Mouse (Mus musculus) heart, adult 2 months (tissue): ENCODE data around the gene Rtel1. TPM values are rescaled to one million over a fixed set of nuclear protein-coding genes. Genes with fewer than 3 reads are reported as not detected.

Source experiments
- DNase-seq, 2 experiments: peaks; one replicate each; pipeline ENCODE4 v3.0.0; 2021
- H3K27ac ChIP-seq: fragments of 200-600 bp; 2 replicates; pipeline ENCODE4 v1.8.1; 2022
- H3K27me3 ChIP-seq: fragments of 200-500 bp; 2 replicates; pipeline ENCODE4 v1.6.1; 2012; ENCODE audit warnings: mild to moderate bottlenecking, low read length, inconsistent platforms, mixed read lengths; ENCODE audit not compliant: control insufficient read depth, insufficient read depth
- H3K36me3 ChIP-seq: fragments of 200-500 bp; 2 replicates; pipeline ENCODE4 v1.6.1; 2012; ENCODE audit warnings: low read length, inconsistent platforms; ENCODE audit not compliant: control insufficient read depth, insufficient read depth
- H3K4me1 ChIP-seq: fragments of 200-500 bp; 2 replicates; pipeline ENCODE4 v1.6.1; 2011; ENCODE audit warnings: low read length; ENCODE audit not compliant: control insufficient read depth, insufficient read depth
- H3K4me3 ChIP-seq: fragments of 200-600 bp; 2 replicates; pipeline ENCODE4 v1.8.1; 2022
- H3K79me2 ChIP-seq: fragments of 200-500 bp; replicated peaks from 2 replicates; pipeline ENCODE4 v1.6.1; 2012; ENCODE audit warnings: mild to moderate bottlenecking, inconsistent platforms, low read length, moderate library complexity, mixed read lengths; ENCODE audit not compliant: control insufficient read depth, insufficient read depth
- H3K9ac ChIP-seq: fragments of 200-500 bp; 2 replicates; pipeline ENCODE4 v1.6.1; 2012; ENCODE audit warnings: low read depth, mild to moderate bottlenecking, control low read depth, inconsistent platforms, low read length, mixed read lengths
- CTCF ChIP-seq: fragments of 200-600 bp; IDR thresholded peaks from 2 replicates; pipeline ENCODE4 v1.8.1; 2022; ENCODE audit warnings: antibody characterized with exemption, mild to moderate bottlenecking, moderate library complexity
- EP300 ChIP-seq: fragments of 200-500 bp; IDR thresholded peaks from 2 replicates; pipeline ENCODE4 v1.6.1; 2011; ENCODE audit warnings: low read depth, low read length, control low read depth; ENCODE audit not compliant: insufficient read depth
- POLR2A ChIP-seq: fragments of 200-500 bp; IDR thresholded peaks from 2 replicates; pipeline ENCODE4 v1.6.1; 2011; ENCODE audit warnings: mild to moderate bottlenecking, low read depth, low read length, control low read depth; ENCODE audit not compliant: insufficient read depth
- WGBS: fragments of 180-500 bp; shearing (Covaris S2); methylation state at CpG from one replicate; pipeline ENCODE4 v1.1.7; 2018; 5-methylcytosine and 5-hydroxymethylcytosine counted together
- intact Hi-C: fragments of 180-260 bp; cut with DNase I; formaldehyde crosslinking; loops from one replicate; pipeline ENCODE4 v1.15.1; 2025
- polyA plus RNA-seq: library from polyadenylated mRNA; depleted of rRNA; stranded (reverse); fragments of >200 nt; gene quantifications from 2 replicates; pipeline ENCODE4 v1.2.3, GENCODE M21; 2012
- total RNA-seq, 2 experiments: library from RNA; stranded (reverse); gene quantifications; 2 replicates each; pipeline ENCODE4 v1.2.3; 2021

Rtel1 gene
- total and polyA plus RNA-seq, 3 experiments, result 8.3 to 21.9 (median 10.6) TPM

- Histone ChIP-seq H3K36me3 (no peaks in the 10 kb centered on the region; the same call in 1 of the 2 replicates), H3K79me2 (no peaks in the 10 kb centered on the region), H3K4me3 (no peak overlapping the region), H3K27me3 (no peaks in the 10 kb centered on the region), H3K9ac (no peak overlapping the region), H3K27ac (no peak overlapping the region), H3K4me1 (no peaks in the 10 kb centered on the region)
- intact Hi-C loops, result no loop called here
- TF ChIP-seq POLR2A (no peak), EP300 (no peak), CTCF (no peak)
- no peak for DNase-seq
Measured at GRCm38 (mm10) chr2:181332542-181332941, 13.0 kb downstream of the Rtel1 start.

DNA sequence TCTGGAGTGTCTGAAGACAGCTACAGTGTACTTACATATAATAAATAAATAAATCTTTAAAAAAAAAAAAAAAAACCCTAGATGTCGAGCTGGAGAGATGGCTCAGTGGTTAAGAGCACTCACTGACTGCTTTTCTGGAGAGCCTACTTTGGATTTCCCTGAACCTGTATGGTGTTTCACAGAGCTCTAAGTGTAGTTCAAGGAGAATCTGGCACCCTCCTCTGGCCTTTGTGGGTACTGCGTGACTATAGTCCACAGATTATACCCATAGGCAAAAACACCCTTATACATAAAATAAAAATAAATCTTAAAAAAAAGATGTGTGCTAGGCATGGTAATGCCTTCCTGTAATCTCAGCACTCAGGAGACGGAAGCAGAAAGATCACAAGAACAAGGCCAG, 14.5 kb downstream of the Rtel1 start:
- WGBS, result 61% methylated on average over 3 of the region's 3 CpGs
- Histone ChIP-seq H3K4me1 (no peaks in the 10 kb centered on the region), H3K4me3 (no peak overlapping the region), H3K36me3 (no peaks in the 10 kb centered on the region; the same call in 1 of the 2 replicates), H3K27me3 (no peaks in the 10 kb centered on the region), H3K79me2 (no peaks in the 10 kb centered on the region), H3K9ac (no peak overlapping the region), H3K27ac (no peak overlapping the region)
- peak; percentile 56 to 82 for DNase-seq
- TF ChIP-seq CTCF (peak; percentile 85), EP300 (no peak)
- intact Hi-C loops, result loop anchor here (1.0 kb wide), 1 partner anchor 148 kb away; no protein-coding TSS in a partner anchor

- Histone ChIP-seq H3K27me3 (no peaks in the 10 kb centered on the region), H3K4me3 (no peak overlapping the region), H3K27ac (no peak overlapping the region), H3K79me2 (no peaks in the 10 kb centered on the region), H3K36me3 (no peaks in the 10 kb centered on the region), H3K4me1 (peaks cover 4% of the 10 kb centered on the region), H3K9ac (no peak overlapping the region)
- WGBS, result 93% methylated on average over 4 of the region's 4 CpGs
- TF ChIP-seq EP300, result no peak
- TF ChIP-seq POLR2A, result no peak
- TF ChIP-seq CTCF, result no peak
- intact Hi-C loops, result no loop called here
- DNase-seq, result no peak
Measured at GRCm38 (mm10) chr2:181340426-181340825, 20.9 kb downstream of the Rtel1 start.

- intact Hi-C loops, result no loop called here
- Histone ChIP-seq H3K9ac (no peak overlapping the region), H3K79me2 (no peaks in the 10 kb centered on the region), H3K36me3 (no peaks in the 10 kb centered on the region), H3K4me3 (no peak overlapping the region), H3K27me3 (no peaks in the 10 kb centered on the region), H3K27ac (no peak overlapping the region; the same call in 1 of the 2 replicates), H3K4me1 (peaks cover 4% of the 10 kb centered on the region)
- WGBS, result 35% methylated on average over 6 of the region's 6 CpGs
- DNase-seq, result peak in 1 of 2 experiments; percentile 36
- TF ChIP-seq CTCF, result no peak
- no peak for TF ChIP-seq EP300
- TF ChIP-seq POLR2A, result no peak
Measured at GRCm38 (mm10) chr2:181342766-181343165, 23.2 kb downstream of the Rtel1 start.

DNA sequence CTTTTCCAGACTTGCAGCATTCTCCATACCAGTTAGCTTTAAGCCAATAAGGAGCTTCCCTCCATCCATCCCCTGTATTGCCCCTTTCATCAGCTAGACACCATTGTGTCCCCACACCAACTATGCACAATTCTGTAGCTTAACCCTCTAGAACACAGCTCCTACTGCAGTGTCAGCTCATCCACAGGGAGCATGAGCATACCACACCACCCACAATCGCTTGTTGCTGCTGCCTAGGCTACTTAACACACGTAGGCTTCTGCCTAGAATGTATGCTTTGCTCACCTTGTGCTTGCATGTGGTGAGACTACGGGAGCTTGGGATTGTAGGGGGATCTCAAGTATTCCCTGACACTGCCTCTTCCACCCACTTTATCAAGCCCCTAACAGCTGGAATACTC, 37.2 kb downstream of the Rtel1 start:
- intact Hi-C loops, result no loop called here
- Histone ChIP-seq H3K4me3 (no peak overlapping the region), H3K27me3 (no peaks in the 10 kb centered on the region), H3K79me2 (no peaks in the 10 kb centered on the region), H3K9ac (no peak overlapping the region), H3K27ac (no peak overlapping the region), H3K4me1 (no peaks in the 10 kb centered on the region), H3K36me3 (no peaks in the 10 kb centered on the region)
- TF ChIP-seq CTCF, result no peak
- TF ChIP-seq POLR2A, result no peak
- TF ChIP-seq EP300, result no peak
- WGBS, result 78% methylated on average over 3 of the region's 3 CpGs
- no peak for DNase-seq

DNA sequence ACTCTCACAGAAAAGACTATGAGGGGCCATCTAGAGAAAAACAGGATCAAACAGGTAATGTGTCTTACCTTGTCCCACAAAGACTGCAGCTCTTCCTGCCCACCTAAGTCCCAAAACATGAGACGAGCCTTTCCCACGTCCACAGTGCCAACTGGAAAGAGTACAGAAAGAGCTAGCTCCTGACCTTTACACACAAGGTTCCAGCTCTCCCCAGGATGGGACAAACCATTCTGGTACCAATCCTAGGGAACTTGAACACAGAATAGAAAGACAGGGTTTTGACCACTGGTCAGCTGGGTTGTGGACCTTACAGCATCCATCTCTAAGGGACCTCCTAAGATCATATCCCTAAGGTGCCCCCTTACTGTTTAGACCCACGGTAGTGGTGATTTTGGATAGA, 44.4 kb downstream of the Rtel1 start:
- 64% methylated on average over 3 of the region's 3 CpGs for WGBS
- no peak for TF ChIP-seq POLR2A
- H3K4me1 ChIP-seq, result peaks cover 5% of the 10 kb centered on the region
- no peak overlapping the region for H3K27ac ChIP-seq
- no peak overlapping the region; the same call in 1 of the 2 replicates for H3K4me3 ChIP-seq
- intact Hi-C loops, result no loop called here
- H3K79me2 ChIP-seq, result peaks cover 4% of the 10 kb centered on the region
- H3K36me3 ChIP-seq, result peaks cover 10% of the 10 kb centered on the region
- H3K9ac ChIP-seq, result no peak overlapping the region
- no peaks in the 10 kb centered on the region for H3K27me3 ChIP-seq
- no peak for DNase-seq
